Mouse (Mus musculus) adrenal gland, adult 2 months (tissue): Measurements from ENCODE around the gene Ptpra. TPM values are rescaled to one million over a fixed set of nuclear protein-coding genes. Genes with fewer than 3 reads are reported as not detected.

Experiments
- DNase-seq: peaks from one replicate; pipeline ENCODE4 v3.0.0; 2021
- microRNA-seq, 2 experiments: library from miRNA; unstranded; fragments of <30 nt; microRNA quantifications; one replicate each; pipeline ENCODE4 v1.2.0; 2021
- polyA plus RNA-seq: library from polyadenylated mRNA; depleted of rRNA; stranded (reverse); fragments of >200 nt; gene quantifications from 2 replicates; pipeline ENCODE4 v1.2.3, GENCODE M21; 2012; rRNA removed
- total RNA-seq, 2 experiments: library from RNA; stranded (reverse); gene quantifications; 2 replicates each; pipeline ENCODE4 v1.2.3; 2021

The Ptpra gene
- total and polyA plus RNA-seq, 3 experiments = 80.0 to 145 (median 125) TPM

DNA sequence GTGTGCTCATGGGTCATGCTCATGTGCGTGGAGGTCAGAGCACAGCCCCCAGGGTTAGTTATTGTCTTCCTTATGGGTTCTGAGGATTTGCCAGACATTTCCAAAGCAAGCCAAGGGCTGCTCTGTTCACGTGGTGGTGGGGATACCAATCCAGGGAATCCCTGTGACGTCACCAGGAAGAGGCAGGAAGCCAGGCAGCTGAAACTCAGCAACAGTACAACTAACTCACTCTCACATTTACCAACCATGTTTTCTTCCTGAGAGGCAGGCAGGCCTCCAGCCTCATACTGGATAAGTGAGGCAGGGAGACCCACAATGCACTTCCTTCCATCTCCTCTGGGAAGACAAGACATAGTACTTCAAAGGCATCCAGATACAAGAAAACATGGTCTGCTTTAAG lies 148.3 kb downstream of the Ptpra start:
- DNase-seq = no peak

DNA sequence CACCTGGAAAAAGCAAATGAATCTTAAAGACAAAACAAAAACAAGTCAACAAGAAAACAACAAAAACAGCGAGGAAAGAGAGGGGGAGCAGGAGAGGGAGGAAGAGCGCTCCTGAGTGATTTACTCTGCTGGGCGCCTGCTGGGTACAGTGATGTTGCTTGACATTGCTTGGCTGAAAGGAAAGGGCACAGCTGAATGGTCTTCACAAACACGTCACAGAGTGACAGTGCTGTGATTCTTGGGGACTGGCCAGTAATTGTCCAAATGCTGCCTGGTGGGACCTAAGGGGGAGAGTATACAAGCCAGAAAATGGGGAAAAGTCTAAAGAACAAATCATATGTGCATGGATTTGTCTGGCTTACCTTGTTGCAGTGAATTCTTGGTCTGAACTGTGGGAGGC lies 152.1 kb downstream of the Ptpra start:
- no peak for DNase-seq

Small RNAs within 50 kb of the gene (microRNA-seq; reads per million reads assigned to microRNA genes)
- gene Gm23876 = 0 reads per million in 2 experiments

Other genes with a start within 250 kb of the Ptpra start
- gene Nop56, start 175.8 kb upstream of the Ptpra start, total RNA-seq = 100 to 1,000 TPM in 1 of 2 experiments, 10 to 100 TPM in 1; 83.3 to 111 TPM
- gene Nop56, start 175.8 kb upstream of the Ptpra start, polyA plus RNA-seq = 38.7 and 57.7 TPM in 2 replicates
- gene Idh3b, start 165.7 kb upstream of the Ptpra start, total RNA-seq = 100 to 1,000 TPM; 522 to 542 TPM
- 195 and 222 TPM in 2 replicates for gene Idh3b, start 165.7 kb upstream of the Ptpra start, polyA plus RNA-seq
- 1 to 10 TPM; 3.3 to 3.9 TPM for gene Ebf4, start 155.1 kb upstream of the Ptpra start, total RNA-seq
- 12.1 and 15.3 TPM in 2 replicates for gene Ebf4, start 155.1 kb upstream of the Ptpra start, polyA plus RNA-seq
- gene Cpxm1, start 52.7 kb upstream of the Ptpra start, total RNA-seq = 1 to 10 TPM; 5.0 to 7.7 TPM
- gene Cpxm1, start 52.7 kb upstream of the Ptpra start, polyA plus RNA-seq = 8.8 and 10.5 TPM in 2 replicates
- gene Gm28372, start 45.0 kb upstream of the Ptpra start, total RNA-seq = not detected
- not detected in 2 replicates for gene Gm28372, start 45.0 kb upstream of the Ptpra start, polyA plus RNA-seq
- gene 1700020A23Rik, start 45.0 kb upstream of the Ptpra start, total RNA-seq = 1 to 10 TPM in 1 of 2 experiments, not detected in 1; 1.0 TPM
- gene 1700020A23Rik, start 45.0 kb upstream of the Ptpra start, polyA plus RNA-seq = not detected in 2 replicates
- gene Tmem239, start 43.8 kb upstream of the Ptpra start, total RNA-seq = not detected
- gene Tmem239, start 43.8 kb upstream of the Ptpra start, polyA plus RNA-seq = 0.08 TPM in 1 of 2 replicates, not detected in the other
- gene Vps16, start 25.9 kb upstream of the Ptpra start, total RNA-seq = 10 to 100 TPM; 55.4 to 57.0 TPM
- gene Vps16, start 25.9 kb upstream of the Ptpra start, polyA plus RNA-seq = 44.8 and 44.9 TPM in 2 replicates
- 10 to 100 TPM; 15.4 to 17.2 TPM for gene Pced1a, start 25.6 kb upstream of the Ptpra start, total RNA-seq
- gene Pced1a, start 25.6 kb upstream of the Ptpra start, polyA plus RNA-seq = 40.8 and 43.3 TPM in 2 replicates
- 10 to 100 TPM; 51.8 to 67.1 TPM for gene Mrps26, start 113.5 kb downstream of the Ptpra start, total RNA-seq
- gene Mrps26, start 113.5 kb downstream of the Ptpra start, polyA plus RNA-seq = 148 and 163 TPM in 2 replicates
- gene Oxt, start 125.9 kb downstream of the Ptpra start, total RNA-seq = not detected
- gene Oxt, start 125.9 kb downstream of the Ptpra start, polyA plus RNA-seq = not detected in 2 replicates
- gene Avp, start 132.3 kb downstream of the Ptpra start, total RNA-seq = not detected
- gene Avp, start 132.3 kb downstream of the Ptpra start, polyA plus RNA-seq = not detected in 2 replicates
- 10 to 100 TPM in 1 of 2 experiments, 1 to 10 TPM in 1; 10.0 to 16.1 TPM for gene Fastkd5, start 179.7 kb downstream of the Ptpra start, total RNA-seq
- 0.40 and 0.52 TPM in 2 replicates for gene Fastkd5, start 179.7 kb downstream of the Ptpra start, polyA plus RNA-seq
- 1 to 10 TPM; 6.4 to 7.1 TPM for gene Ubox5, start 179.8 kb downstream of the Ptpra start, total RNA-seq
- gene Ubox5, start 179.8 kb downstream of the Ptpra start, polyA plus RNA-seq = 5.8 and 6.3 TPM in 2 replicates
- gene Lzts3, start 192.5 kb downstream of the Ptpra start, total RNA-seq = 10 to 100 TPM; 14.3 to 21.4 TPM
- 17.7 and 21.0 TPM in 2 replicates for gene Lzts3, start 192.5 kb downstream of the Ptpra start, polyA plus RNA-seq
- 100 to 1,000 TPM; 184 to 209 TPM for gene Ddrgk1, start 214.4 kb downstream of the Ptpra start, total RNA-seq
- 190 and 213 TPM in 2 replicates for gene Ddrgk1, start 214.4 kb downstream of the Ptpra start, polyA plus RNA-seq
- 10 to 100 TPM; 19.5 to 29.6 TPM for gene Itpa, start 217.3 kb downstream of the Ptpra start, total RNA-seq
- gene Itpa, start 217.3 kb downstream of the Ptpra start, polyA plus RNA-seq = 28.6 and 29.3 TPM in 2 replicates
- 1 to 10 TPM; 3.5 to 4.1 TPM for gene Slc4a11, start 247.2 kb downstream of the Ptpra start, total RNA-seq
- gene Slc4a11, start 247.2 kb downstream of the Ptpra start, polyA plus RNA-seq = 4.0 and 4.8 TPM in 2 replicates